Mouse (Mus musculus): Measurements from ENCODE around the gene Hagh. TPM values are rescaled to one million over a fixed set of nuclear protein-coding genes. Genes with fewer than 3 reads are reported as not detected.

The Hagh gene
- polyA plus RNA-seq, 1 experiment from 2014 or later = 32.6 TPM

DNA sequence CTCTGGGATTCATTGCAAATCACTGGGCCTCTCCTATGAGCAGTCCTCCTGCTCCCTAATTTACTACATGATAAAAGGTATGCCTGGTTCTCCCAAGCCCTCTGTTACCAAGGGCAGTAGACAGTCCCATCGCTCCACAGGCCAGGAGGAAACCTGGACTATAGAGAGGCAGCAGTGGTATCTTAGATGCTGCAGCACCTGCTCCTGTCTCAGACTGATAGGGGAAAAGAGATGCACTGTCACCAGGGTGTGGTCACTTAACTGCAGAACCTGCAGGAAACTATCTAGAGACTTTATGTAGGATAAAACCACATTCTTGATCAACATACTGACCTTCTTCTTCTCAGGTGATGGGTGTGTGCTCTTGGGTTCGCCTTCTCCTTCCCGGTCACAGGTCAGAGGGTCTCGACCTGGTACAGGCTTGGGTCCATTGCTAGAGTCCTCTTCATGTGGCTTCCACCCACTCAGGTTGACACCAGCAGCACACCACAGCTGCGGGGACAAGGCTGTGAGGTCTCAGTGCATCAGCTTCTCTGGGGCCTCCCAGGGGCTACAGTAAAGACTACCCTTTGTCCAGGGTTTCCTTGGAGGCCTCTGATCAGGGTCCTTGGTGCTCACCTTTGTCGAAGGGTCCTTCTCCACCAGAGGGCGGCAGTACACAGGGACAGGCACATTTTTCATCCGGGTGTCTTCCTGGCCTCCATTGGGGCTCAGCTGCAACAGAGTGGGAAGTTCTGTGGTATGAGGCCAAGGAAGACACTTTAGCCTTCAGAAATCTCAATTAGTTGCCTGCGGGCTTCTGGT is 62.9 kb downstream of the Hagh start:
- no peaks in the 10 kb centered on the region for H3K4me1 ChIP-seq (replicated peaks; ENCODE audit: control insufficient read depth, insufficient read depth, low read length)
- H3K27ac ChIP-seq (ENCODE audit: low read length) = no peak overlapping the region
- H3K27me3 ChIP-seq (ENCODE audit: control insufficient read depth, insufficient read depth, low read depth, low read length) = no peaks in the 10 kb centered on the region
- H3K36me3 ChIP-seq (ENCODE audit: control insufficient read depth, insufficient read depth, low read length) = peaks cover 56% of the 10 kb centered on the region
- H3K9ac ChIP-seq (ENCODE audit: low read length) = no peak overlapping the region
- H3K4me2 ChIP-seq (ENCODE audit: low read depth, low read length) = no peak overlapping the region
- WGBS = 66% methylated on average over 9 of the region's 9 CpGs
- no peak overlapping the region for H3K4me3 ChIP-seq (ENCODE audit: low read length)
- H3K9me3 ChIP-seq (ENCODE audit: control insufficient read depth, low read length) = no peaks in the 10 kb centered on the region
- no peak for ATAC-seq (ENCODE audit: low read depth)

DNA sequence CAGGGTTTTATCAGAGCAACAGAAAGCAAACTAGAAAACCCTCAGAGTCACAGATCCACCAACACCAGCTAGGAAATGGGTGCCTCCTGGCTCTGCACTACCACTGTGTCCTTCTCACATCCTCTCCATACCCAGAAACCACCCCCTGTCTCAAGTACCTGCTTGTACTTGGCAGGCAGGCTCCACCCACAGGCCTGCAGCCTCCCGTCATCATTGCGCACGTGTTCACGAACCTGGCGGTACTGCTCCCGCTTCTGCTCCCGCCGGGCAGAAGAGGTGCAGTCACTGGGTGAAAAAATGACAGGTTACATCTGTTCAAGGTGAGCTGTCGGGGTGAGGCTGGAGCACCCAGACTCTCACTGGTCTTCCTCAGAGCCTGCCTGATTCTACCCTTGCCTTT is 63.8 kb downstream of the Hagh start:
- no peaks in the 10 kb centered on the region for H3K27me3 ChIP-seq (ENCODE audit: control insufficient read depth, insufficient read depth, low read depth, low read length)
- no peak overlapping the region for H3K9ac ChIP-seq (ENCODE audit: low read length)
- no peak overlapping the region for H3K27ac ChIP-seq (ENCODE audit: low read length)
- no peaks in the 10 kb centered on the region for H3K9me3 ChIP-seq (ENCODE audit: control insufficient read depth, low read length)
- H3K4me3 ChIP-seq (ENCODE audit: low read length) = no peak overlapping the region
- H3K36me3 ChIP-seq (ENCODE audit: control insufficient read depth, insufficient read depth, low read length) = peaks cover 59% of the 10 kb centered on the region
- H3K4me1 ChIP-seq (replicated peaks; ENCODE audit: control insufficient read depth, insufficient read depth, low read length) = no peaks in the 10 kb centered on the region
- H3K4me2 ChIP-seq (ENCODE audit: low read depth, low read length) = no peak overlapping the region
- 82% methylated on average over 9 of the region's 9 CpGs for WGBS
- ATAC-seq (ENCODE audit: low read depth) = no peak

DNA sequence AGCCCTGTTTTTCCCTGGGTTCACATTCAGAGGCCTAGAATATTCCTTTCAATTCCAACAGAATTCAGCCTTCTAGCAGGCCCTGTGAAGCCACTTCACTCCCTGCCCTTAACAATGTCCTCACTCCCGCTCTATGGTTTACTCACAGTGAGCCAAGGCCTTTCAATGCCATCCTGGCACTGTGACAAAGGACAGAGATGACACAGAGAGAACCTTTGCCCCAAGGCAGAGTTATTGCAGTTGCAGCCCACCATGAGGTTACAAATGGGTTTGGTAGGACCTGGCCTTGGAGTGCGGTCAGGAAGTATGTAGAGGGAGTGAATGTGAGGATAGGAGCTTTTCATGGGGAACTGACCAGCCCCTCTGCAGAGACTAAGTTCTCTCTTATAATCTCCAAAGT is 67.6 kb downstream of the Hagh start:
- H3K4me3 ChIP-seq (ENCODE audit: low read length) = no peak overlapping the region
- H3K4me2 ChIP-seq (ENCODE audit: low read depth, low read length) = no peak overlapping the region
- WGBS = 94% methylated on average over 2 of the region's 2 CpGs
- H3K27me3 ChIP-seq (ENCODE audit: control insufficient read depth, insufficient read depth, low read depth, low read length) = no peaks in the 10 kb centered on the region
- no peak for ATAC-seq (ENCODE audit: low read depth)
- H3K36me3 ChIP-seq (ENCODE audit: control insufficient read depth, insufficient read depth, low read length) = peaks cover 39% of the 10 kb centered on the region
- no peaks in the 10 kb centered on the region for H3K4me1 ChIP-seq (replicated peaks; ENCODE audit: control insufficient read depth, insufficient read depth, low read length)
- no peaks in the 10 kb centered on the region for H3K9me3 ChIP-seq (ENCODE audit: control insufficient read depth, low read length)
- H3K27ac ChIP-seq (ENCODE audit: low read length) = no peak overlapping the region
- H3K9ac ChIP-seq (ENCODE audit: low read length) = no peak overlapping the region

DNA sequence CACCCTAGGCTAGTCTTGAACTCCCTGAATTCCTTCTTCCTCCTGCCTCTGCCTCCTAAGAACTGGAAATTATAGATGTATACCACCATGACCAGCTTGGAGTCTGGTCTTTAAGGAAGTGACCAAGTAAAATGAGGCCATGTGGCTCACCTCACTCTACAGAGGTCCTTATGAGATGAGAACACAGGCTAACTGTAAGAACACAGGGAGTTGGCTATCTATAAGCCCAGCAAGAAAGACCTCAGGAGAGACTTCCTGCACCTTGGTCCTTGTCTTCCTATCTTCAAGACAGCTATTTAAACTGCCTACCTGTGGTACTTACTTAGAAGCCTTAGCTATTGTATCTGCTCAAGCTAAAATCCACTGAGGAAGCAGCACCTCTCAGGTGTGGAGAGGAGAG is 74.0 kb downstream of the Hagh start:
- no peaks in the 10 kb centered on the region for H3K4me1 ChIP-seq (replicated peaks; ENCODE audit: control insufficient read depth, insufficient read depth, low read length)
- H3K4me2 ChIP-seq (ENCODE audit: low read depth, low read length) = no peak overlapping the region

More for the DNA sequence above, 74.0 kb downstream of the Hagh start:
- no peak overlapping the region for H3K27ac ChIP-seq (ENCODE audit: low read length)
- H3K9me3 ChIP-seq (ENCODE audit: control insufficient read depth, low read length) = no peaks in the 10 kb centered on the region
- no peak overlapping the region for H3K9ac ChIP-seq (ENCODE audit: low read length)
- no peak overlapping the region for H3K4me3 ChIP-seq (ENCODE audit: low read length)
- peaks cover 58% of the 10 kb centered on the region for H3K36me3 ChIP-seq (ENCODE audit: control insufficient read depth, insufficient read depth, low read length)
- no peak for ATAC-seq (ENCODE audit: low read depth)
- H3K27me3 ChIP-seq (ENCODE audit: control insufficient read depth, insufficient read depth, low read depth, low read length) = no peaks in the 10 kb centered on the region

Other genes with a start within 250 kb of the Hagh start
- 54.0 and 58.2 TPM in 2 replicates for gene Tsc2, start 207.5 kb upstream of the Hagh start, polyA plus RNA-seq (2015; fragmentation: Nextera tagmentation; extraction: Ambion mirVana)
- gene Nthl1, start 207.5 kb upstream of the Hagh start, polyA plus RNA-seq (2015; fragmentation: Nextera tagmentation; extraction: Ambion mirVana) = 17.6 and 17.9 TPM in 2 replicates
- 95.5 and 98.1 TPM in 2 replicates for gene Slc9a3r2, start 189.8 kb upstream of the Hagh start, polyA plus RNA-seq (2015; fragmentation: Nextera tagmentation; extraction: Ambion mirVana)
- gene Npw, start 181.7 kb upstream of the Hagh start, polyA plus RNA-seq (2015; fragmentation: Nextera tagmentation; extraction: Ambion mirVana) = 1.1 and 2.3 TPM in 2 replicates
- 15.0 and 18.1 TPM in 2 replicates for gene Zfp598, start 170.5 kb upstream of the Hagh start, polyA plus RNA-seq (2015; fragmentation: Nextera tagmentation; extraction: Ambion mirVana)
- 1.5 and 1.9 TPM in 2 replicates for gene Syngr3, start 150.2 kb upstream of the Hagh start, polyA plus RNA-seq (2015; fragmentation: Nextera tagmentation; extraction: Ambion mirVana)
- gene Gfer, start 144.0 kb upstream of the Hagh start, polyA plus RNA-seq (2015; fragmentation: Nextera tagmentation; extraction: Ambion mirVana) = 37.2 and 41.9 TPM in 2 replicates
- 4.2 and 4.8 TPM in 2 replicates for gene Noxo1, start 143.9 kb upstream of the Hagh start, polyA plus RNA-seq (2015; fragmentation: Nextera tagmentation; extraction: Ambion mirVana)
- gene Tbl3, start 132.5 kb upstream of the Hagh start, polyA plus RNA-seq (2015; fragmentation: Nextera tagmentation; extraction: Ambion mirVana) = 66.9 and 67.9 TPM in 2 replicates
- gene Rnf151, start 122.1 kb upstream of the Hagh start, polyA plus RNA-seq (2015; fragmentation: Nextera tagmentation; extraction: Ambion mirVana) = 0.35 TPM in 1 of 2 replicates, not detected in the other
- 1,342 and 1,356 TPM in 2 replicates for gene Rps2, start 122.0 kb upstream of the Hagh start, polyA plus RNA-seq (2015; fragmentation: Nextera tagmentation; extraction: Ambion mirVana)
- 204 and 217 TPM in 2 replicates for gene Ndufb10, start 115.7 kb upstream of the Hagh start, polyA plus RNA-seq (2015; fragmentation: Nextera tagmentation; extraction: Ambion mirVana)
- not detected in 2 replicates for gene Rpl3l, start 112.3 kb upstream of the Hagh start, polyA plus RNA-seq (2015; fragmentation: Nextera tagmentation; extraction: Ambion mirVana)
- gene Msrb1, start 103.5 kb upstream of the Hagh start, polyA plus RNA-seq (2015; fragmentation: Nextera tagmentation; extraction: Ambion mirVana) = 36.1 and 39.4 TPM in 2 replicates
- 0.87 and 1.2 TPM in 2 replicates for gene Hs3st6, start 87.2 kb upstream of the Hagh start, polyA plus RNA-seq (2015; fragmentation: Nextera tagmentation; extraction: Ambion mirVana)
- gene Meiob, start 35.9 kb upstream of the Hagh start, polyA plus RNA-seq (2015; fragmentation: Nextera tagmentation; extraction: Ambion mirVana) = not detected in 2 replicates
- 16.7 and 17.6 TPM in 2 replicates for gene Fahd1, start 10.2 kb downstream of the Hagh start, polyA plus RNA-seq (2015; fragmentation: Nextera tagmentation; extraction: Ambion mirVana)
- 1.2 and 1.9 TPM in 2 replicates for gene Igfals, start 25.9 kb downstream of the Hagh start, polyA plus RNA-seq (2015; fragmentation: Nextera tagmentation; extraction: Ambion mirVana)
- gene Nubp2, start 46.2 kb downstream of the Hagh start, polyA plus RNA-seq (2015; fragmentation: Nextera tagmentation; extraction: Ambion mirVana) = 48.5 and 55.0 TPM in 2 replicates
- 41.1 and 43.3 TPM in 2 replicates for gene Spsb3, start 46.5 kb downstream of the Hagh start, polyA plus RNA-seq (2015; fragmentation: Nextera tagmentation; extraction: Ambion mirVana)
- gene Eme2, start 54.9 kb downstream of the Hagh start, polyA plus RNA-seq (2015; fragmentation: Nextera tagmentation; extraction: Ambion mirVana) = 28.4 and 29.1 TPM in 2 replicates
- gene Mrps34, start 55.0 kb downstream of the Hagh start, polyA plus RNA-seq (2015; fragmentation: Nextera tagmentation; extraction: Ambion mirVana) = 82.8 and 89.0 TPM in 2 replicates
- 74.7 and 74.9 TPM in 2 replicates for gene Nme3, start 56.4 kb downstream of the Hagh start, polyA plus RNA-seq (2015; fragmentation: Nextera tagmentation; extraction: Ambion mirVana)
- 25.6 and 28.9 TPM in 2 replicates for gene Mapk8ip3, start 96.8 kb downstream of the Hagh start, polyA plus RNA-seq (2015; fragmentation: Nextera tagmentation; extraction: Ambion mirVana)
- gene Jpt2, start 120.5 kb downstream of the Hagh start, polyA plus RNA-seq (2015; fragmentation: Nextera tagmentation; extraction: Ambion mirVana) = 141 and 148 TPM in 2 replicates
- 5.0 and 5.7 TPM in 2 replicates for gene Cramp1l, start 175.6 kb downstream of the Hagh start, polyA plus RNA-seq (2015; fragmentation: Nextera tagmentation; extraction: Ambion mirVana)
- gene Ift140, start 175.9 kb downstream of the Hagh start, polyA plus RNA-seq (2015; fragmentation: Nextera tagmentation; extraction: Ambion mirVana) = 16.8 and 17.1 TPM in 2 replicates
- 108 and 122 TPM in 2 replicates for gene Tmem204, start 243.4 kb downstream of the Hagh start, polyA plus RNA-seq (2015; fragmentation: Nextera tagmentation; extraction: Ambion mirVana)

Measured in lung, embryonic 16.5 days (tissue).